Mouse (Mus musculus) embryonic facial prominence, embryonic 15.5 days (tissue): ENCODE measurements around the gene Tuba3a. TPM values are rescaled to one million over a fixed set of nuclear protein-coding genes. Genes with fewer than 3 reads are reported as not detected.

Experiments
- ATAC-seq: fragments of 200-750 bp; cut with Nextera tagmentation; 2 replicates; pipeline ENCODE4 v1.8.0; 2017; ENCODE audit warnings: low read depth, moderate TSS enrichment; ENCODE audit not compliant: insufficient number of reproducible peaks, low FRiP score, low TSS enrichment
- H3K27ac ChIP-seq: fragments of 300-500 bp; sonication (generic); replicated peaks from 2 replicates; pipeline ENCODE4 v1.5.1; 2015; ENCODE audit warnings: mild to moderate bottlenecking, inconsistent platforms
- H3K27me3 ChIP-seq: fragments of 300-500 bp; sonication (generic); 2 replicates; pipeline ENCODE4 v1.6.1; 2015; ENCODE audit warnings: inconsistent platforms
- H3K36me3 ChIP-seq: fragments of 300-500 bp; sonication (generic); 2 replicates; pipeline ENCODE4 v1.6.1; 2015; ENCODE audit warnings: mild to moderate bottlenecking, inconsistent platforms
- H3K4me1 ChIP-seq: fragments of 300-500 bp; sonication (generic); 2 replicates; pipeline ENCODE4 v1.6.1; 2015; ENCODE audit warnings: inconsistent platforms
- H3K4me2 ChIP-seq: fragments of 300-500 bp; sonication (generic); replicated peaks from 2 replicates; pipeline ENCODE4 v1.6.1; 2015; ENCODE audit warnings: mild to moderate bottlenecking, inconsistent platforms
- H3K4me3 ChIP-seq: fragments of 300-500 bp; sonication (generic); replicated peaks from 2 replicates; pipeline ENCODE4 v1.5.1; 2015; ENCODE audit warnings: mild to moderate bottlenecking, inconsistent platforms
- H3K9ac ChIP-seq: fragments of 300-500 bp; sonication (generic); 2 replicates; pipeline ENCODE4 v1.6.1; 2015; ENCODE audit warnings: inconsistent platforms
- H3K9me3 ChIP-seq: fragments of 300-500 bp; sonication (generic); replicated peaks from 2 replicates; pipeline ENCODE4 v1.6.1; 2016; ENCODE audit warnings: inconsistent platforms
- WGBS: fragments of 180-500 bp; shearing (Covaris S2); methylation state at CpG from one replicate; pipeline ENCODE4 v1.1.7; 2015; 5-methylcytosine and 5-hydroxymethylcytosine counted together
- polyA plus RNA-seq: library from polyadenylated mRNA; unstranded; fragments of >200 nt; fragmentation: Nextera tagmentation; extraction: Ambion mirVana; gene quantifications from 2 replicates; pipeline ENCODE4 v1.2.1, GENCODE M21; 2015

Tuba3a gene
- polyA plus RNA-seq, 1 experiment from 2014 or later, result 0.24 TPM

DNA sequence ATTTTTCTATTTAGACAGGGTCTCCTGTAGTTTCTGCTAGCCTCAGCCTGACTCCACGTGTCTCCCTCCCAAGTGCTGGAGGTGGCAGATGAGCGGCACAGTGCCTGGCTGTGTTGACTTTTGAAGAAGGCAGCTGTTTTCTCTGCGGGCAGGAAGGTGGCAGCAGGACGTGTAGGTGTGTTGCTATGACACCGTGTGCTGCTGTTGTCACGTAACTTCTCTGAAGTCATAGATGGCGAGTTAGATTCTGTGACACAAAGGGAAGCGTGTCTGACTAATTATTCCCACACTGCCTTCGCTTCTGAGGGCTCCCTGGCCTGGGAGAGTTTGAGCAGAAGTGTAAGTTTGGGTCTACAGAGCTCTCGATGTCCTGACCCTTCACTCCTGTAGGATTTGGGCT, 20.6 kb downstream of the Tuba3a start:
- WGBS, result 50% methylated on average over 10 of the region's 10 CpGs
- H3K4me2 ChIP-seq, result no peak overlapping the region
- H3K27ac ChIP-seq, result no peak overlapping the region
- no peaks in the 10 kb centered on the region for H3K36me3 ChIP-seq
- no peak for ATAC-seq
- no peak overlapping the region for H3K4me3 ChIP-seq
- H3K4me1 ChIP-seq, result no peaks in the 10 kb centered on the region
- H3K9ac ChIP-seq, result no peak overlapping the region
- no peaks in the 10 kb centered on the region for H3K9me3 ChIP-seq
- H3K27me3 ChIP-seq, result no peaks in the 10 kb centered on the region

GRCm38 (mm10) chr6:125264219-125264618, 21.6 kb downstream of the Tuba3a start:
- no peaks in the 10 kb centered on the region for H3K27me3 ChIP-seq
- no peaks in the 10 kb centered on the region for H3K4me1 ChIP-seq
- H3K4me2 ChIP-seq, result no peak overlapping the region
- H3K9ac ChIP-seq, result no peak overlapping the region
- ATAC-seq, result no peak
- WGBS, result 84% methylated on average over 9 of the region's 9 CpGs
- H3K9me3 ChIP-seq, result no peaks in the 10 kb centered on the region
- H3K36me3 ChIP-seq, result no peaks in the 10 kb centered on the region
- no peak overlapping the region for H3K27ac ChIP-seq
- H3K4me3 ChIP-seq, result no peak overlapping the region

GRCm38 (mm10) chr6:125260006-125260555, 25.8 kb downstream of the Tuba3a start:
- H3K36me3 ChIP-seq, result no peaks in the 10 kb centered on the region
- WGBS, result 82% methylated on average over 10 of the region's 10 CpGs
- no peak for ATAC-seq

DNA sequence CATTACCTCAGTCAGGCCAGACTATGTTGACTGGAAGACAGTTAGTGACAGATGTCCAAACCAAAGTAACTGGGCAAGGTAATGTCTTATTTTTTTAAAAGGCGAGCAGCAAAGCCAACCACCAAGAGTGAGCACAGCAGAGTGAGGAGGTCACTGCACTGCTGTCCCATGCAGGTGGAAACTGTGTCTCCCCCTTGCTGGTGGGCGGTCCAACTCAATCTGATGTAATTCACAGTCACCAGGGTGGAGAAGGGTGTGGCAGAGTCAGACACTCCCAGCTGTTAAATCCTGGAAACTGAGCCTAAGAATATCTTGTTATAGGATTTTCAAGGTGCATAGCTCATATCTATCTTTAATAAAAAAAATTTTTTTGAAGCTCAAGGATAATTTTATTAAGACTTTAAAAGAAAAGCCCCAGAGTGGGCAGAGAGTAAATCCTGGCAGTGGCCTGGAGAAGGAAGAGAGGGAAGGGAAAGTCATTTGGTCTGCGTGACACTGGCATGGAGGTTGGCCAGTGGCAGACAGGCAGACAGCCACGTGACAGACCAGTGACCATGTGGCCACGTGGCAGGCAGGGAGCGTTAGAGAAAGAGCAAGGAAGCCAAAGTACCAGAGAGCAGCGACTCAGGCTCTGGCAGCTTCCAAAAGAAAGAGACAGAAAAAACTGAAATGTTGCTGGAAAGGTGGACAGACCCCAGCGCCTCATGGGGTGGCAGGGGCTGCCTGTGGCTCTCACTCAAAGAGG, 29.4 kb downstream of the Tuba3a start:
- Histone ChIP-seq H3K27ac (no peak overlapping the region), H3K27me3 (no peaks in the 10 kb centered on the region), H3K4me1 (no peaks in the 10 kb centered on the region), H3K4me3 (no peak overlapping the region), H3K4me2 (no peak overlapping the region), H3K36me3 (no peaks in the 10 kb centered on the region), H3K9ac (no peak overlapping the region), H3K9me3 (no peaks in the 10 kb centered on the region)
- WGBS, result 82% methylated on average over 8 of the region's 8 CpGs
- no peak for ATAC-seq

More at GRCm38 (mm10) chr6:125260006-125260555, 25.8 kb downstream of the Tuba3a start:
- no peak overlapping the region for H3K27ac ChIP-seq
- H3K27me3 ChIP-seq, result no peaks in the 10 kb centered on the region
- no peak overlapping the region for H3K4me2 ChIP-seq
- no peak overlapping the region for H3K4me3 ChIP-seq
- no peaks in the 10 kb centered on the region for H3K4me1 ChIP-seq
- H3K9me3 ChIP-seq, result no peaks in the 10 kb centered on the region
- H3K9ac ChIP-seq, result no peak overlapping the region

DNA sequence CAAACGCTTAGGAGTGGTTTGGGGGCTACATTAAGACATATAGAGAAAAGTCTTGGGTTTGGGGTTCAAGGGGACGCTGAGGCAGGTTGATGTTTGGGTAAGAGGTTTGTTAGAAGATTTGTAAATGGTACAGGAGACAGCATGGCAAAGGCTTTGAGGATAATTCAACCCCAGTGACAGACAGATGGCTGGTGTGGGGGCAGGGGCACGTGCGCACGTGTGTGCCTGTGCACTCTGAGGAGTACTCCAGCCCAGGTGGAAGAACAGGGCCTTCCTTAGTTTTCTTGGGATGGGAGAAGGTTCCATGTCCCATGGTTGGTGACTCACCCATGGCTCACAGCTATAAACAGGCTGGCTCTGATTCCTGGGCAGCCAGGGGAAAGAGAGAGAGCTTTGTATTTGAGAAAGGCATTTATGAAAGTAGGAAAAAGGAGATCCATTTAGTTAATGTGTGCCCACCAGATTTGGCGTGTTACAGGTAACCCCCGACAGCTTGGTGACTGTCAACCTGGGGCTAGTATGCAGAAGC, 30.3 kb downstream of the Tuba3a start:
- Histone ChIP-seq H3K4me1 (no peaks in the 10 kb centered on the region), H3K27ac (no peak overlapping the region), H3K36me3 (no peaks in the 10 kb centered on the region), H3K9ac (no peak overlapping the region), H3K27me3 (no peaks in the 10 kb centered on the region), H3K9me3 (no peaks in the 10 kb centered on the region), H3K4me2 (no peak overlapping the region), H3K4me3 (no peak overlapping the region)
- ATAC-seq, result no peak
- 77% methylated on average over 7 of the region's 7 CpGs for WGBS

- Histone ChIP-seq H3K27ac (no peak overlapping the region), H3K4me2 (no peak overlapping the region), H3K4me1 (no peaks in the 10 kb centered on the region), H3K4me3 (no peak overlapping the region), H3K9ac (no peak overlapping the region), H3K27me3 (no peaks in the 10 kb centered on the region), H3K36me3 (no peaks in the 10 kb centered on the region), H3K9me3 (no peaks in the 10 kb centered on the region)
- no peak for ATAC-seq
- WGBS, result 75% methylated on average over 14 of the region's 14 CpGs
Measured at GRCm38 (mm10) chr6:125253863-125254715, 31.8 kb downstream of the Tuba3a start.

DNA sequence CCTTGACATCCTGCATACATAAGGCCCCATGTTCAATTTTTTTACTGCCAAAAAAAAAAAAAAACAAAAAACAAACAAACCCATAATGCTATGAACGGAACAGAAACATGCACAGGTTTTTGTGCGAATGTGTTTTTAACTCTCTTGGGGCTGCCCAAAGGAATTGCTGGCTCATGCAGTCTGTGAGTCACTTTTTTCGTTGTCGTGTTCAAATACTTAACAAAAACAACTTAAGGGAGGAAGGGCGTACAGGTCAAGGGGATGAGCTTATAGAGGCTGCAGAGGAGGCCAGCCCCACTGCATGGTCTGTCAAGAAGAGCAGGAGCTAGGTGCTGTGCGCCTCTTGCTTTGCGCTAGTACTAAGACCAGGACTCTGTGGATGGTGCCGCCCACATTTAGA, 33.1 kb downstream of the Tuba3a start:
- H3K4me1 ChIP-seq, result no peaks in the 10 kb centered on the region
- no peak overlapping the region for H3K4me3 ChIP-seq
- H3K27me3 ChIP-seq, result no peaks in the 10 kb centered on the region
- no peak overlapping the region for H3K4me2 ChIP-seq
- no peaks in the 10 kb centered on the region for H3K9me3 ChIP-seq
- no peak overlapping the region for H3K9ac ChIP-seq
- H3K27ac ChIP-seq, result no peak overlapping the region
- ATAC-seq, result no peak
- H3K36me3 ChIP-seq, result no peaks in the 10 kb centered on the region
- 87% methylated on average over 8 of the region's 8 CpGs for WGBS

GRCm38 (mm10) chr6:125252285-125252684, 33.6 kb downstream of the Tuba3a start:
- H3K4me2 ChIP-seq, result no peak overlapping the region
- H3K27me3 ChIP-seq, result no peaks in the 10 kb centered on the region
- H3K9me3 ChIP-seq, result no peaks in the 10 kb centered on the region
- H3K36me3 ChIP-seq, result no peaks in the 10 kb centered on the region
- ATAC-seq, result no peak
- no peak overlapping the region for H3K4me3 ChIP-seq
- no peaks in the 10 kb centered on the region for H3K4me1 ChIP-seq
- no peak overlapping the region for H3K9ac ChIP-seq
- WGBS, result 77% methylated on average over 3 of the region's 3 CpGs
- H3K27ac ChIP-seq, result no peak overlapping the region

DNA sequence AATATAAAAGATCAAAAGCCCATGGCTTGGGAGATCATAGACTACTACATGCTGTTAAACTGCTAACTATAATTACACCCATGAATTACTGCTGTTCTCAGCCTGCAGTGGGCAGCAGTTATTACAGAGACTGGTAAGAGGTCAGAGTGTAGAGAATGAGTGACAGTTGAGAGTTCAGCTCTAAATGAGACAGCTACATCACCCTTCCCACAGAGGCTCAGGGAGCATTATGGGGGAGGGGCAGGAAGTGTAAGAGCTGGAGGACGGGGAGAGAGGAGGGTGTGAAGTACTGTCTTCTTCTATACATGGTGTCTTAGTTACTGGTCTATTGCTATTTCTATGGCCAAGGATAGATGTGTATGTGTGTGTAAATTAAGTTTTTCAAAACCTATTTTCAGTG, 41.3 kb downstream of the Tuba3a start:
- Histone ChIP-seq H3K4me3 (no peak overlapping the region), H3K4me1 (no peaks in the 10 kb centered on the region), H3K27me3 (no peaks in the 10 kb centered on the region), H3K27ac (no peak overlapping the region), H3K9me3 (no peaks in the 10 kb centered on the region), H3K9ac (no peak overlapping the region), H3K36me3 (no peaks in the 10 kb centered on the region), H3K4me2 (no peak overlapping the region)
- no peak for ATAC-seq
- WGBS, result 11% methylated on average over 1 of the region's 1 CpGs

- Histone ChIP-seq H3K27ac (no peak overlapping the region), H3K9ac (no peak overlapping the region), H3K4me2 (no peak overlapping the region), H3K4me3 (no peak overlapping the region), H3K9me3 (no peaks in the 10 kb centered on the region), H3K4me1 (no peaks in the 10 kb centered on the region), H3K36me3 (no peaks in the 10 kb centered on the region), H3K27me3 (no peaks in the 10 kb centered on the region)
- WGBS, result 75% methylated on average over 8 of the region's 8 CpGs
- no peak for ATAC-seq
Measured at GRCm38 (mm10) chr6:125241566-125241965, 44.3 kb downstream of the Tuba3a start.

DNA sequence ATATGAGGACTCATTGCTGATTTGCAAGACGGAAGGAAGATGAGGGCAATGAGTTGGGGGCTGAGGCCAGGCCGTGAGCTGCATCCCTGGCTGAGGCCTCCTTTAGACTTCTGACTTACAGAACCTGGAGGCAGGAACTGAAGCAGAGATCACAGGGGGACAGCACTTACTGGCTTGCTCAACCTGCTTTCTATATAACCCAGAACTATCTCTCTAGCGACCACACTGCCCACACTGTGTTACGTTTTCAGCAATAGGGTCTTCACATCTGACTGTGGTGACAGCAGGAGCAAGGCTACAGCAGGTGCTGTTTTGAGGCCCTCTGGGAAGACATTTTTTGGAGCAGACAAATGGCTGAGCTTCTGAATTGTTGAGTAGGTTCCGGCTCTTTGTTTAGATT, 45.2 kb downstream of the Tuba3a start:
- Histone ChIP-seq H3K4me1 (no peaks in the 10 kb centered on the region), H3K27me3 (no peaks in the 10 kb centered on the region), H3K9ac (no peak overlapping the region), H3K4me3 (no peak overlapping the region), H3K9me3 (no peaks in the 10 kb centered on the region), H3K27ac (no peak overlapping the region), H3K4me2 (no peak overlapping the region), H3K36me3 (no peaks in the 10 kb centered on the region)
- no peak for ATAC-seq
- WGBS, result 83% methylated on average over 5 of the region's 5 CpGs
